Mouse (Mus musculus) urinary bladder, postnatal 36 days (tissue): ENCODE measurements around the gene Ralbp1.

Experiments
- DNase-seq, 2 experiments: peaks; one replicate each; pipeline ENCODE4 v3.0.0; 2022; ENCODE audit warnings: low spot score in 2 of 2, mixed read lengths in 1 of 2

Gene Ralbp1

DNA sequence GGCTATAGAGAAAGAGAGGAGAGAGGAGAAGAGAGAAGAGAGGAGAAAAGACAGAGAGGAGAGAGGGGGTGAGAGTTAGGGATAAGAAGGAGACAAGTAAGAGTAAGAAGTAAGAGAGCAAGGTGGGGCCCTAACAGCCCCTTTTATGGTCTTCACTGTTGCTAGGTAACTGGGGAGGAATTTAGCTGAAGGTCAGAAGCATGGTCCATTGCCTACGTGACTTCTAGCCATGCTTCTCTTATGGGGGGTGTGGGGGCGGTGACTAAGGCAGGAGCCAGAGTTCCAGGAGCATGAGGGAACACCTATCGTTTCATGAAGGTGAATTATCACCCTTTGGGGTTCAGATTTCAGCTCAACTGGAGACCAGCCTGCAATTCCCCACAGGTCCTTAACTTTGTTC lies 10.4 kb upstream of the Ralbp1 start:
- DNase-seq, result no peak

DNA sequence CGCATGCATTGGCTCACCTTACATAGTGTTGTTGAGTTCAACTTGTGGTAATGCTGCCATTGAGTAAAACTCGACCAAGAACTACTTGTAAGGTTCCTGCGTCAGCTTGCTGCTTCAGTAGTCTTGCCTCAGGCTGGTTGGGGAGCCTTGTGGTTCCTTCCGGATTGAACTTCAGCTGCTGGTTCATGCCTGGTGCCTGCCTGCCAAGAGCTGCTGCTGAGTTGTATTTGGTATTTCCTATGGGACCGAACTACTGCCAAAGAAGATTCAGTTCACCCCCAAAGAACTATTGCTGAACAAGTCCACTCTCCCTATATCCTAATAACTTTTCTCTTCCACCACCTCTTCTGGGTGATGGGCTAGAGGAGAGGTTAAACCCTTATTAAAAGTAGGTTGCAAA lies 3.9 kb upstream of the Ralbp1 start:
- DNase-seq, result no peak

DNA sequence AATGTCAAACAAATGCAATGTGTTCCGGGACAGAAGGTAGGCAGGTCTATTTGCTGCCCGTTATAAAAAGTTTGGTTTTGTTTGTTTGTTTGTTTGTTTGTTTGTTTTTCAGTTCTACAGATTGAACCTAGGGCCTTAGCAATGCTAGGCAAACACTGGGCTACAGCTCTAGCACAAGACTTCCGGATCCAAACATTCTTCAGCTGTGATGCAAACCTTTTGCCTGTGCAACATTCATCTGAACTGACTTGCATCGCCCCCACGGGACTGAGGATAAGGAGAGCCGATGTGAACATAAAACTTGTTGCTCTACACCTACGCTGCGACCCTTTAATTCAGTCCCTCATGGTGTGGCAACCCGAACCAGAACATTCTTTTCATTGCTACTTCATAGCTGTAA lies 973 bp upstream of the Ralbp1 start:
- peak in 1 of 2 experiments; percentile 21 for DNase-seq

DNA sequence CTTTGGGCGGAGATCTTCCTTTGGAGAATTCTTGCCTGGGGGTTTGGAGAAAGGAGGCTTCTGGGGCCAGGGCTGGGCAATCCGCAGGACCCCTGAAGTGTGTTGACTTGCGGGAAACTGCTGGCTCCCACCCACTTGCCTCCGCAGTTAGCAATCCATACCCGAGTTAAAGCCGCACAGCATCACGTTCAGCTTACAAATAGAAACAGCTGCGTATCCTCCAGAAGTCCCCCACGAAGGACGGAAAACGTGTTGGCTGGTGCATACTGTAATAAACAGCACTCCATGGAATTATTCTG lies 251 bp downstream of the Ralbp1 start:
- no peak for DNase-seq

DNA sequence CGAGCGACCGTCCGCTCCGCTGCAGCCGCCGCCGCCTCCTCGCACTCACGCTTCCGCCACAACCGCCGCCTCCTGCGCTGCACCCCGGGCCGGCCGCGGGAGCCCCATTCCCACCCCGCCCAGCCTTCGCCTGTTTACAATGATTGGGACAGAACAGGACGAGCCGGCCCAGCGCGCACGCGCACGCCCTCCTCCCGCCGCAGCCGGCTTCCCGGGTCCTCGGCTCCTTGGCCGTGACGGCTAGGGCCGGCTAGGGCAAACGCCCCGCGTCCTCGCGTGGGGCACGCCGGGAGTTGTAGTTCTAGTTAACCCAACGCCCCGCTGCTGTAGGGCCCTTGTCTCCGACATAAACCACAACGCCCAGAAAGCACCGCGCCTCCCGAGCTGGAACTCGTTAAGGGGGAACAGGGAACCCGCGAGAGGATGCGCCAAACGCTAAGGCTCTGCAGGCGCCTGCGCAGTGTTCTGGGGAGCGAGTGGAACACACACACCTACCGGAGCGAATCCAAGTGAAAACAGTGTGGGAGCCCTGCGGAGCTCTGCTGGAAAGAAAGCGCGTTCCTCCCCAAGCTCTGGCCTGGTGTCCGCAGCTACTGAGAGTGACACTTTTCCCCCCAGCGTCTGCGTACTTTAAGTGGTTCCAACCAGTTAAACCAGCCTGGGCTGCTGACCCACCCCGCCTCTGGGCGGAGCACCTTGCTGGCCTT lies 754 bp downstream of the Ralbp1 start:
- peak; percentile 99 for DNase-seq

DNA sequence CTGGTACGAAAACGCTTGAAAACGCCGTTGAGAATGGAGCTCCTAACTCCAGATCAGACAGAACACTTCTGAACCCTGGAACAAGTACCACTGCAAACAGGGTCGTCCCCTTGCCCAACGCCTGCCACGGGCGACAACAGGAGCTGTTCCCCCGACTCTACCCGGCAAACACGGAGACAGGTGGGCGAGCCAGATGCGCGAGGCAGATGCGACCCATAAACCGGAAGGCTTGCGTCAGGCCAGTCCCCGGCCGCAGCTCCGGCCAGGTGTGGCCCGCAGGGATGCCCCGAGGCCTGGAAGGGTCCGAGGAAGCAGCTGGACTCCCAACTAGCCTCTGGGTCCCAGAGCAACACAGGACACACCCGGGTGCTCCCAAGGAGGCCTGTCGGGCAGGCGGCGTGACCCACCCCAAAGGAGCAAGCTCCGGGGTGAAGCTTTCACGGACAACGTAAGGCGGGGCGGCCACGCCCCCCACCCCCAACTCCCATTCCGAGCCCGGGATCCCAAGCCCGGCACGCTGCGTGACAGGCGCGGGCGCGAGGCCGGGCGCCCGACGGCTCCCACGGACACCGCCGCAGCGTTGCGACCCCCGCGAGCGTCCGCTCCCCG lies 1.4 kb downstream of the Ralbp1 start:
- peak; percentile 39 to 48 for DNase-seq

DNA sequence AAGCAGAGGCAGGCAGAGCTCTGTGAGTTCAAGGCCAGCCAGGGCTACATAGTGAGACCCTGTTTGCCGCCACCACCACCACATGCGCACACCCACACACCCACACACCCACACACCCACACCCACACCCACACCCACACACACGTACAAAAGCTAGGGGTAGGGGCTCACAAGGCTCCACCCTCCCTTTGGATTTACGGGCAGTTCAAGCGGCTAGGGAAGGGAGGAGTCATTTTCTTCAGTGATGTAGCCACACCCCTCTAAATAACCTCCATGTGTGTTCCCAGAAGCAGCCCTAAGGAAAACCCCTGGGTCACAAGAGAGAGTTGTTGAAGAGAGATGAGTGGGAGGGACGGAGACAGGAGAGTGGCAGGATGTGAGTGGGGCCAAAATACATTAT lies 8.6 kb downstream of the Ralbp1 start:
- DNase-seq, result no peak

DNA sequence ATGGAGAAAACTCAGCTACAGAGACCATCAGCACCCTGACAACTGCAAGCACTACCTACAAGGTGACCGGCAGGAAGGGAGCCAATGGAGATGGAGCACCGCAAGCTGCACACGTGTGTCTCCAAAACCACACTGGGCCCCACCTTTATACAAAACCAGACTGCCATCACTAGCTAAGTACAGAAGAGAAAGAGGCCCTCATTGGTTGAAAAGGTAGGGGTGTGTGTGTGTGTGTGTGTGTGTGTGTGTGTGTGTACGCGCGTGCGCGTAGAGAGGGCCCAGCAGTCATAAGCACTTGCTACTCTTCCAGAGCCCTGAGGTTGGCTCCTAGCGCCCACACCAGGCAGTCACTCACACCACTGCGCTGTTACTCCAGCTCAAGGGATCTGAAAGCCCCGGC lies 11.8 kb downstream of the Ralbp1 start:
- no peak for DNase-seq

DNA sequence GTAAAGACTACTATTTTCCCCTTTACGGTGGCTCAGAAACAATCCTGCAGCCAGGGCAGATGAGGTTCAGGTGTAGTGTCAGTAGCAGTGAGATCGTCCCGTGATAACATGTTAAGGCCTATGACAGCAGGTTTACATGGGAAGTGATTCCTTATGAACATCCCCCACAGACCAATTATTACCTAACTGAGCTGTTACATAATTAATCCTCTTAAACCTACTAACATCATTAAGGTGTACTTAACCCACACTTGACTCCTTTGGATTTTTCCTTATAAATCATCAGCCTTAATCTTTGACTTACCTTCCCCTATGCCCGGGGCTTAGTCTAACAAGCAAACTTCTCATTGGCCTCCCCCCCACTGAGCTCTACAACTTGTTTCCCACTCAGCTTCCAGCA lies 12.4 kb downstream of the Ralbp1 start:
- no peak for DNase-seq

DNA sequence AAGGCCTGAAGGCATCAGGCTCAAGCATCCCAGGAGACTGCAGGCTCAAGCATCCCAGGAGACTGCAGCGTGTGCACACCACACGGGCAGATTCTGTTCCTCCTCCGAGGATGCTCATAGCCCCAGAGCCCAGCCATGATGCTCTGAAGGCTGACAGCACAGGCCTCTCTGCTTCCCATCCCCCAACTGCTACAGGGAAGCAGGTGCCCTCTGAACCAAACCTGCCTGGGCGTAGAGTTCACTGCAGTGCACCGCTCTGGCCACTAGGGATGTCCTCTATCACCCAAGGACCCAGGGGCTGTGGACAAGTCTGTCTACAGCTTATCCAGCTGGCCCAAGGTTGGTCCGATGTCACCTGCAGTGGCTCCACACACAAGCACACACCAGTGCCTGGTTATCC lies 12.9 kb downstream of the Ralbp1 start:
- DNase-seq, result no peak

DNA sequence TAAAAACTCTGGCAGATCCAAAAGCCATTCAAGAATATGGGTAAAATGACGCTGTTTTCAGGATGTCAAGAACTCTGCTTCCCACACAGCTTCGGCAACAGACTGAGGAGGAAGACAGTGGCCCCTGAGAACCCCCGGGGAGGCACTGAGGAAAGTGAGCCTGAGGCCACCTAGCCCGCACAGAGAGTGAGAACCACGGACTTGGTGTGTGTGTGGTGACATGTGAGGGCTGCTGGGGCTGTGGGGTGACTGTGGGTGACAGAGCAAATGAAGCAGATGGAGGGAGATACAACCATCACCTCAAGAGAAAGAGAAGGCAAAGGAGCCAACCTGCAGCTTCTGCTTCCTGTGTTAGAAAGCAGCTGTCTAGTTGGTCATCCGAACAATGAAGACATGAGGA lies 13.5 kb downstream of the Ralbp1 start:
- DNase-seq, result no peak

DNA sequence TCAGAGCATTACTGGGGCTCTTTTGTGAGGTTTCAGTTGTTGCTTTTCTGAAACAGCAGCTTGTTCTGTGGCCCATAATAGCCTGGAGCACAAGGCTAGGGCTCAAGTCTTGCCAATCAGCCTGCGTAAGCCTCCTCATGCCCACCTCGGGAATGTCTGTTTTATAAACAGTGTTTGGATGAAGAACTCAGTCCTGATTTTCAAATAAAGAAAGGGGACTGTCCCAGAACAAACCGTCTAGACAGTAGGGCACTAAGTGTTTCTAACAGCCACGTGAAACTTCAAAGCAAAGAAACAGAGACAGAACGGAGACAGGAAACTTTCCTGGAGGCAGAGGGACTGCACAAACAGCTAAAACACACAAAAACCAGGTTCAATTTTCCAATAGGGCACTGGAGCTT lies 14.0 kb downstream of the Ralbp1 start:
- DNase-seq, result no peak

DNA sequence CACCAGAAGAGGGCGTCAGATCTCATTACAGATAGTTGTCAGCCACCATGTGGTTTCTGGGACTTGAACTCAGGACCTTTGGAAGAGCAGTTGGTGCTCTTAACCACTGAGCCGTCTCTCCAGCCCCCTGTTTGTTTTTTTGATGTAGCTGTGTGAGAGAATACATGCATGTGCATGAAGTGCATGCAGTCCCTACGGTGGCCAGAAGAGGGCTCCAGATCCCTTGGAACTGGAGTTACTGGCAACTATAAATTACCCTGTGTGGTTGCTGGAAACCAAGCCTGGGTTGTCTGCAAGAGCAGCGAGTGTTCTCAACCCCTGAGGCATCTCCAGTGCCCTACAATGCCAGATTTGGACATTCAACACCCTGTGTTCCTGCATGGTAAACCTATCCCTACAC lies 15.5 kb downstream of the Ralbp1 start:
- peak; percentile 50 to 70 for DNase-seq

DNA sequence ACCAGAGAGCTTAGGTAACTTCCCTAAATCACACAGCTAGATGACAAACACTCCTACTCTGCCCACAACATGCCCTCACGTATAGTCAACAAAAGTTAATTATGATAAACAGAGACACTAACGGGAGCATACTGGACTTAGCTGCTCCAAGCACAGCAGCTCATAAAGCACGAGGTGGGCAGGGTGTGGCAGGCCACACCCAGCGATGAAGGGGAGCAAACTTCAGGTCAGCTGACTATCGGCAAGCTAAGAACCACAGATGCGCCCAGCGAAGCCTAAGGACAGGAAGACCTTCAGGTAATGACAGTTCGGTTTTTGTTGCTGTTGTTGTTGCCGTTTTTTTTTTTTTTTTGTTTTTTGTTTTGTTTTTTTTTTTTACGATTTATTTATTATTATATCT lies 15.9 kb downstream of the Ralbp1 start:
- no peak for DNase-seq

DNA sequence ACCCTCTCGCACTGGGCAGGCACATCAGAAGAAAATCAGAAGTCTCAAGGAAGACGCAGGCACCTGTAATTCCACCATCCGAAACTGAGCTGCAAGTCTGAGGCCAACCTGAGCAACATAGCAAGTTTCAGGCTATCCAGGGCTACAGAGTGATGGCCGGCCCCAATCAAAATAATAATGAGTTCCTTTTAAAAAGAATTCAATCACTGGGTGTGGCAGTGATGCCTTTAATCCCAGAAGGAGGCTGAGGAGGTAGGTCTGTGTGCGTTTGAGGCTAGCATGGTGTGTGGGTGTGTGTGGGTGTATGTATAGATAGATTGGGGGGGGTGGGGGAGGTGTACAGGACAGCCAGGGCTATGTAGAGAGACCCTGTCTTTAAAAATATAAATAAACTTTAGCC lies 17.6 kb downstream of the Ralbp1 start:
- DNase-seq, result no peak

DNA sequence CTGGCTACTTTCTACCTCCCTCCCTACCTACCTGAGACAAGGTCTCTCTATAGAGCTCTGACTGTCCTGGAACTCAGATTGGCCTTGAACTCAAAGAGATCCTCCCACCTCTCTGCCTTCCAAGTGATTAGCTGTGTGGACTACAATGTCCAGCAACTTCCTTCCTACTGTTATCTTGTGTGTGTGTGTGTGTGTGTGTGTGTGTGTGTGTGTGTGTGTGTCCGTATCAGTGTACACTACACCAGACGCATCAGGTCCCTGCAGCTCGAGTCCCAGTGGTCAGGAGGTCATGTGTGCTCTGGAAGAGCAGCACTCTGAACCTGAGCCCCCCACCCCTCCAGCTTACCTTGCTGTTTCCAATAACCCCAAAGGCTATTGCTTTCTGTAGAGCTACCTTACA lies 19.4 kb downstream of the Ralbp1 start:
- DNase-seq, result no peak

DNA sequence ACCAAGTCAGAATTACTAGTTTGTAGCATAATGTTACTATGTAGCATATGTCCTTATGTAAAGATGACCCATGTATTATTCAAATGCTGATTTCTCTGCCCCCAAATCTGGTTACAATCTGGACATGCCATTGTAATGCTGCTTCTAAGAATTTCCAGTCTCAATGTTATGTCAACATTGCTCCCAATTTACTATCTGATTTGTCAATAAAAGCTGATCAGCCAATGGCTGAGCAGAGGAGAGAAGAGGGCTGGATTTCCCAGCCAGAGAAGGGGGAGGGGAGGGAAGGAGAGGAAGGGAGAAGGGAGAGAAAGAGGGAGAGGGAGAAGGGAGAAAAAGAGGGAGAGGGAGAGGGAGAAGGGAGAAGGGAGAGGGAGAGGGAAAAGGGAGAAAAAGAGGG lies 20.3 kb downstream of the Ralbp1 start:
- no peak for DNase-seq

DNA sequence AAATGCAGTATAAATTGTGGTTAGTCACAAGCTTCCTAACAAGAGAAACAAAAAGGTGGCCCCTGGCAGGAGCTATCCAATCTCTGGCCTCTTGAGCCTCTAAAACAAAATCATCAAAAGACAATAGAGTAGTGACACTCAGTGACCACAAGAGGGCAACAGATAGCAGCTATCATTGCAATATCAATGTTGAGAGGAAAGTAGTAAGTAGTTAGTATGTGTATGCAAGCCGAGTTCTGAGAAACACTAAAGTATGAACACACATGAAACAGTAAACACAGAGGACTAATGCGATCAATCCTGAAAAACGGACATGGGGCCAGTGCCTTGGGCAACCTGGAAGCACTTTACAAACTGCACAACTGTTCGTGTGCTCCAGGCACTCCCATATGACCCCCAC lies 20.9 kb downstream of the Ralbp1 start:
- DNase-seq, result no peak

DNA sequence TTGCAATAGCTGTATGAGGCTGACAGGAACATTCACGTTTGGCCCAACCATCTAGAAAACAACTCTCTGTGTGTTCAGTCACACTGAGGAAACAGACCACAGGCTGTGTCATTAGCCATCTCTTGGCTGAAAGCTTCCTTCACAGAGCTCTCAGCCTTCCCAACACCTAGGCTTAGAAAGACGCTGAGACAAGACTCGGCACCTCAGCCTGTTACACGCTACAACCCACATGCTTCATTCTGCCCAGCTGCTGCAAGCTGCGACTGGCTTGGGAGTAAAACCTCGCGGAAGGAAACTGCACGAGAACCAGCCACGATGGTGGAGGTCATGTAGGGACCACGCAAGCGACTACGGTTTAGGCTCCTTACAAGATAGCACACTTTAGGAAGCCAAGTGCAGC lies 21.8 kb downstream of the Ralbp1 start:
- no peak for DNase-seq

DNA sequence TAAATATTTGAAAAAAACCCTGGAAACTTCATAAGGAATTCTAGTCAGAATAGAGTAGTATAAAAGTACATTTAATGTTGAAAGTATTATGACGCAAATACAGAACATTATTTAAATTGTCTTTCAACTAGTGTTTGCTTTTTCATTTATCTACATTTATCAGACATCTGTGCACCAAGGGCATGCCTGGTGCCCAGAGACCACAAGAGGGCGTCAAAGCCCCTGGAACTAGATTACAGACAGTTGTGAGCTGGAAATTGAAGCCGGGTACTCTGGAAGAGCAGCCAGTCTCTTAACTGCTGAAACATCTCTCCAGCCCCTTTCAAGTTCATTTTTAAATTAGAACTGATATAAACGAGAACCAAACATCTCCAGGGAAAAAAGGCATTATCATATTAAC lies 23.0 kb downstream of the Ralbp1 start:
- no peak for DNase-seq

DNA sequence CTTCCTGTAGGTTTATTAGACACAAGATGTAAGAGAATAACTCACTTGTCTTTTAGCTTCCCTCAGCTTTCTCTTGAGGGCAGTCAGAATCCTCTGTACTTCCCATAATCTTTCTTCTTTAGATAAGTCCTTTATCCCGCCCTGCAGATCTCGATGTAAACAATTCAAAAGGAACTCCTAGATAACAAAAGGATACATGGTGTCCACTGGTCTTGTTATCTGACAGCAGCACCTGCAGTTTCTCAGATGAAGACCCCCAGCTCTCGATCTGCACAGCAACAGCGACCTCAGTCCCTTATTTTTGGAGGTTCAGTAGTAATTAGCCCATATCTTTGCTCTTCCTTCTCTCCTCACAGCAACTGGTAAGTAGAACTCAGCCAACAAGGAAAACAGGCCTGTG lies 28.0 kb downstream of the Ralbp1 start:
- no peak for DNase-seq

DNA sequence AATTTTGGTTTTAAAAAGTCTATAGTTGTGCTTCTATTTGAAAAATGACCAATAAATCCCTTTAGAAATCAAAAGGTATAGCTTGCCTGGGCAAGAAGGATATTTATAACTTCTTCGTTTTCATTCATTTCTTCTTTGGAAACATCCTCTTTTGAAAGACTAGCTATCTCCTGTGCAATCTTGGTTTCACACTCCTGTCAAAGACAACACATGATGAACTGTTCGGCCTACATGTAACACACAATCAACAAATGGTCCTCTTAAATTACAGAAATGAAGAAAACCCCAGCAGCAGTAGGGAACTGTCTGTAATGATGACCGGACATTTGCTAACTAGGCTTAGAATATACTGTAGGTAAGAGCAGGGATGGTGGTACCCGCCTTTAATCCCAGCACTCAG lies 31.6 kb downstream of the Ralbp1 start:
- DNase-seq, result no peak

DNA sequence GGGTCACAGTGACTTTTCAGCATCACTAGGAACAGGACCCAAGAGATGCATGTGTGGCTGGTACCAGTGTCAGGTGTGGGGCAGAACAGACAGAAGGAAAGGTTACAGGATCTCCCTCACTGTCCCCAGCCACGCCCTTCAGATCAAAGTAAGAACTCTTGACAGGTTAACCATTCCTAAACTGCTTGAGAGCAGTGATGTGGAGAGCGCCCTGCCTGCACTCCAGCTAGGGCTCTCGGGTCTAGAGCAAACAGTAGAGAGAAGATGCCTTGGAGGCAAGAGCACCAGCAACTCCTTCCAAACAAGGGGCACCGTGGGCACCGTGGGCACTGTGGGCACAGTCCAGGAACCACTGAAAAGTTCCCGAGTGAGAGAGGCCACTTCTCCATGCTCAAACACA lies 32.3 kb downstream of the Ralbp1 start:
- no peak for DNase-seq

DNA sequence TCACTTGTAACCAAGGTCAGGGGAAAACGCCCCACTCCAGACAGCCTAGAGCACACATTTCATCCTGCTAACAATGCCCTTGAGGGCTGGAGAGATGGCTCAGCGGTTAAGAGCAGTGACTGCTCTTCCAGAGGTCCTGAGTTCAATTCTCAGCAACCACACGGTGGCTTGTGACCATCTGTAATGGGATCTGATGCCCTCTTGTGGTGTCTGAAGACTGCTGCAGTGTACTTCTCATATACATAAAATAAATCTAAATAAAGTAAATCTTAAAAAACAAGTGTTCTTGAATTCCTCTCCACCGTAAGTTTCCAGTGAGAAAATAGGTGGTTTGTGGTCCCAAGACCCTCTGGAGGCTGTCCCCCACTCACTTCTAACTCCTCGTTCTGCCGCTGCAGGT lies 33.8 kb downstream of the Ralbp1 start:
- DNase-seq, result no peak
